In genomic region chr7:113106731-113107130, GRCm38 (mm10) we compare ENCODE assay signal across 13 mouse cellular contexts.
"Had no signal": no experiment of that assay in that cellular context is flagged by ENCODE, and none has a peak within 500 bp of the region (broad histone marks: within the 10 kb centered on the region; RNA-seq: fewer than 3 reads in every experiment).

No protein-coding gene starts in this region.

- DNase-seq: kidney, adult 2 months; kidney, postnatal 14 days; lung, embryonic 14.5 days; lung, postnatal 10 days; lung, postnatal 4 days; midbrain, embryonic 14.5 days; retina, postnatal 1 day; thymus, postnatal 4 days had no signal

- H3K9ac ChIP-seq: kidney, embryonic 15.5 days; limb, embryonic 15.5 days; liver, embryonic 12.5 days; lung, embryonic 14.5 days; neural tube, embryonic 12.5 days had no signal

- H3K27ac ChIP-seq: kidney, embryonic 15.5 days; limb, embryonic 15.5 days; liver, embryonic 12.5 days; midbrain, embryonic 10.5 days; neural tube, embryonic 12.5 days had no signal

- H3K27me3 ChIP-seq: kidney, embryonic 15.5 days; limb, embryonic 15.5 days; liver, embryonic 12.5 days; neural tube, embryonic 12.5 days had no signal

- H3K4me3 ChIP-seq: kidney, embryonic 15.5 days; limb, embryonic 15.5 days; liver, embryonic 12.5 days; midbrain, embryonic 10.5 days; neural tube, embryonic 12.5 days had no signal

- H3K36me3 ChIP-seq: kidney, embryonic 15.5 days; limb, embryonic 15.5 days; liver, embryonic 12.5 days; midbrain, embryonic 10.5 days; neural tube, embryonic 12.5 days had no signal

- H3K4me1 ChIP-seq: limb, embryonic 15.5 days; liver, embryonic 12.5 days had no signal
